Mouse (Mus musculus): ENCODE measurements around the gene 4930595D18Rik. TPM values are rescaled to one million over a fixed set of nuclear protein-coding genes. Genes with fewer than 3 reads are reported as not detected.

Gene 4930595D18Rik
- polyA plus RNA-seq, 1 experiment from 2014 or later, result not detected

- Histone ChIP-seq H3K9ac (peak overlapping the region; percentile 43; the same call in 1 of the 2 replicates), H3K4me2 (replicated peaks) (peak overlapping the region; percentile 63)
- WGBS, result 2% methylated on average over 13 of the region's 13 CpGs
Measured at GRCm38 (mm10) chr12:111164310-111164751, 20.0 kb downstream of the 4930595D18Rik start.

GRCm38 (mm10) chr12:111162312-111163061 lies 21.8 kb downstream of the 4930595D18Rik start:
- Histone ChIP-seq H3K9me3 (no peaks in the 10 kb centered on the region), H3K27me3 (no peaks in the 10 kb centered on the region), H3K36me3 (no peaks in the 10 kb centered on the region), H3K4me1 (peaks cover 43% of the 10 kb centered on the region), H3K4me2 (replicated peaks) (peak overlapping the region; percentile 57), H3K4me3 (peak overlapping the region; percentile 28), H3K27ac (no peak overlapping the region; the same call in 1 of the 2 replicates), H3K9ac (0 out of 2 replicates have a peak overlapping the region, but pooled peaks have one; percentile 25)
- no peak for ATAC-seq (ENCODE audit: low FRiP score, low read depth)
- 21% methylated on average over 16 of the region's 16 CpGs for WGBS

More at GRCm38 (mm10) chr12:111164310-111164751, 20.0 kb downstream of the 4930595D18Rik start:
- Histone ChIP-seq H3K9me3 (no peaks in the 10 kb centered on the region), H3K27me3 (no peaks in the 10 kb centered on the region), H3K4me3 (peak overlapping the region; percentile 34), H3K36me3 (no peaks in the 10 kb centered on the region), H3K27ac (peak overlapping the region; percentile 52; the same call in 1 of the 2 replicates), H3K4me1 (peaks cover 54% of the 10 kb centered on the region)
- peak; percentile 85 for ATAC-seq (ENCODE audit: low FRiP score, low read depth)

GRCm38 (mm10) chr12:111161943-111162311 lies 22.4 kb downstream of the 4930595D18Rik start:
- H3K4me2 ChIP-seq (replicated peaks), result peak overlapping the region; percentile 57
- H3K9ac ChIP-seq, result no peak overlapping the region
- no peaks in the 10 kb centered on the region for H3K36me3 ChIP-seq
- no peaks in the 10 kb centered on the region for H3K9me3 ChIP-seq
- 42% methylated on average over 7 of the region's 7 CpGs for WGBS
- H3K27me3 ChIP-seq, result no peaks in the 10 kb centered on the region
- peaks cover 38% of the 10 kb centered on the region for H3K4me1 ChIP-seq
- peak overlapping the region; percentile 28; the same call in 1 of the 2 replicates for H3K4me3 ChIP-seq
- no peak for ATAC-seq (ENCODE audit: low FRiP score, low read depth)
- H3K27ac ChIP-seq, result no peak overlapping the region

GRCm38 (mm10) chr12:111160871-111161270 lies 23.4 kb downstream of the 4930595D18Rik start:
- Histone ChIP-seq H3K4me1 (peaks cover 38% of the 10 kb centered on the region), H3K4me2 (replicated peaks) (no peak overlapping the region), H3K36me3 (no peaks in the 10 kb centered on the region), H3K27ac (no peak overlapping the region), H3K4me3 (no peak overlapping the region), H3K9me3 (no peaks in the 10 kb centered on the region), H3K9ac (no peak overlapping the region), H3K27me3 (no peaks in the 10 kb centered on the region)
- ATAC-seq (ENCODE audit: low FRiP score, low read depth), result no peak
- 89% methylated on average over 10 of the region's 10 CpGs for WGBS

- H3K27ac ChIP-seq, result no peak overlapping the region
- no peak overlapping the region for H3K4me3 ChIP-seq
- H3K27me3 ChIP-seq, result peaks cover 4% of the 10 kb centered on the region; the same call in 1 of the 2 replicates
- no peaks in the 10 kb centered on the region for H3K9me3 ChIP-seq
- no peak for ATAC-seq (ENCODE audit: low FRiP score, low read depth)
- H3K9ac ChIP-seq, result no peak overlapping the region
- H3K4me2 ChIP-seq (replicated peaks), result no peak overlapping the region
- peaks cover 31% of the 10 kb centered on the region for H3K4me1 ChIP-seq
- no peaks in the 10 kb centered on the region for H3K36me3 ChIP-seq
- WGBS, result 51% methylated on average over 12 of the region's 12 CpGs
Measured at GRCm38 (mm10) chr12:111159659-111160428, 24.4 kb downstream of the 4930595D18Rik start.

- Histone ChIP-seq H3K9me3 (no peaks in the 10 kb centered on the region), H3K36me3 (no peaks in the 10 kb centered on the region), H3K9ac (no peak overlapping the region), H3K4me2 (replicated peaks) (no peak overlapping the region), H3K4me3 (no peak overlapping the region), H3K27ac (no peak overlapping the region), H3K27me3 (peaks cover 4% of the 10 kb centered on the region; the same call in 1 of the 2 replicates), H3K4me1 (peaks cover 25% of the 10 kb centered on the region)
- no peak for ATAC-seq (ENCODE audit: low FRiP score, low read depth)
- WGBS, result 90% methylated on average over 1 of the region's 1 CpGs
Measured at GRCm38 (mm10) chr12:111155756-111156155, 28.5 kb downstream of the 4930595D18Rik start.

- 79% methylated on average over 6 of the region's 6 CpGs for WGBS
- Histone ChIP-seq H3K27me3 (peaks cover 4% of the 10 kb centered on the region), H3K36me3 (no peaks in the 10 kb centered on the region), H3K9me3 (no peaks in the 10 kb centered on the region), H3K4me2 (replicated peaks) (no peak overlapping the region), H3K27ac (no peak overlapping the region), H3K4me1 (peaks cover 29% of the 10 kb centered on the region), H3K4me3 (no peak overlapping the region), H3K9ac (no peak overlapping the region)
- ATAC-seq (ENCODE audit: low FRiP score, low read depth), result no peak
Measured at GRCm38 (mm10) chr12:111154641-111155040, 29.6 kb downstream of the 4930595D18Rik start.

- Histone ChIP-seq H3K27ac (no peak overlapping the region), H3K36me3 (no peaks in the 10 kb centered on the region), H3K9ac (no peak overlapping the region), H3K4me2 (replicated peaks) (no peak overlapping the region), H3K4me1 (peaks cover 30% of the 10 kb centered on the region), H3K9me3 (no peaks in the 10 kb centered on the region), H3K27me3 (peaks cover 11% of the 10 kb centered on the region), H3K4me3 (no peak overlapping the region)
- WGBS, result 26% methylated on average over 5 of the region's 5 CpGs
- peak; percentile 64 for ATAC-seq (ENCODE audit: low FRiP score, low read depth)
Measured at GRCm38 (mm10) chr12:111153946-111154345, 30.3 kb downstream of the 4930595D18Rik start.

- Histone ChIP-seq H3K4me1 (peaks cover 30% of the 10 kb centered on the region), H3K36me3 (no peaks in the 10 kb centered on the region), H3K4me2 (replicated peaks) (no peak overlapping the region), H3K9ac (no peak overlapping the region), H3K27ac (no peak overlapping the region), H3K27me3 (peaks cover 11% of the 10 kb centered on the region), H3K4me3 (no peak overlapping the region), H3K9me3 (no peaks in the 10 kb centered on the region)
- ATAC-seq (ENCODE audit: low FRiP score, low read depth), result 0 out of 2 replicates have a peak, but pooled peaks have one; percentile 1
- 64% methylated on average over 7 of the region's 7 CpGs for WGBS
Measured at GRCm38 (mm10) chr12:111152981-111153710, 31.1 kb downstream of the 4930595D18Rik start.

GRCm38 (mm10) chr12:111152579-111152978 lies 31.7 kb downstream of the 4930595D18Rik start:
- peaks cover 30% of the 10 kb centered on the region for H3K4me1 ChIP-seq
- 88% methylated on average over 6 of the region's 6 CpGs for WGBS
- no peak overlapping the region for H3K9ac ChIP-seq
- H3K4me2 ChIP-seq (replicated peaks), result no peak overlapping the region
- no peaks in the 10 kb centered on the region for H3K36me3 ChIP-seq
- no peak overlapping the region for H3K4me3 ChIP-seq
- ATAC-seq (ENCODE audit: low FRiP score, low read depth), result no peak
- H3K27me3 ChIP-seq, result peaks cover 11% of the 10 kb centered on the region
- no peak overlapping the region for H3K27ac ChIP-seq
- H3K9me3 ChIP-seq, result no peaks in the 10 kb centered on the region

GRCm38 (mm10) chr12:111151422-111152156 lies 32.7 kb downstream of the 4930595D18Rik start:
- H3K9me3 ChIP-seq, result no peaks in the 10 kb centered on the region
- no peak overlapping the region for H3K4me2 ChIP-seq (replicated peaks)
- 91% methylated on average over 5 of the region's 5 CpGs for WGBS
- H3K27ac ChIP-seq, result no peak overlapping the region
- H3K4me3 ChIP-seq, result no peak overlapping the region
- no peak overlapping the region for H3K9ac ChIP-seq
- H3K36me3 ChIP-seq, result no peaks in the 10 kb centered on the region
- peaks cover 11% of the 10 kb centered on the region for H3K27me3 ChIP-seq
- H3K4me1 ChIP-seq, result peaks cover 30% of the 10 kb centered on the region
- no peak for ATAC-seq (ENCODE audit: low FRiP score, low read depth)
